In the genomic region with DNA sequence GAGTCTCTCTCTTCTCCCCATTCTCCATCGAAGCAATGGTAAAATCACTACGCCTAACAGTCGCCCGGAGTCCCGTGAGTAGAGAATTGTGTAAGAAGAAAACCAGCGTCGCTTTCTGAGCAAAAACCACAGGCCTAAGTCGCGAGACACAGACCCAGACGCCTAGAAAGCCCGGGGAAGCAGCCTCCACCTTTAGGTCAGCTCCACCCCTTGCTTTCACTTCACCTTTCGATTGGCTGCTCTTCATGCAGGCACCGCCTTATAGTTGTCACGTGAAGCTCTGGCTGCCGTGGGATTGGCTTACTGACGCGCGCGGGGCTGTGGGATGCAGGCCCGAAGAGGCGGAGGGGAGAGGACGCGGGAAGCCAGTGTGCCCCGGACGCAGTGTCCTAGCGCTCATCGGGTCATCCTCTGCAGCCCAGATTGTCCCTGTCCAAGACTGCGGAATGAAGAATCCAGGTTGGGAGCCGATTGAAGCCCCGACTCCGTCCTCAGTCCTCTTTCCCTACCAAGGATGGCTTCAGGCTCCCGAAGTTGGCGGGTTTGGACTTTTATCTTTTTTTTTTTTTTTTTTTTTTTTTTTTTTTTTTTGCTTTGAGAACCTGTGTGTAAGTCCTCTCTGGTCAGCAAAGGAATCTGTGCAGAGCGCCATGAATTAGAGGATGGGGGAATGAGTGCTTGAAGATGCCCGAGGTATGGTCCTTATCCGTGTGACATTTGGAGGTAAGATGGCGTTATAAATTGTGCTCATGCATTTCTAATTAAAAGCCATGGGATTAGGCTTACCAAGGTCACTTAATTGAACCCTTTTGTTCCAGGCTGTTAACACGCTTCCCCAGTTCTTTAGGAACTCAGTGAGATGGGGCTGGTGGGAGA, we compare ENCODE assay signal across 8 mouse cellular contexts. TPM values are rescaled to one million over a fixed set of nuclear protein-coding genes. Genes with fewer than 3 reads are reported as not detected.
A peak's percentile ranks its signal among the peaks of the same experiment; 100 is the strongest.
DNase-seq lines count a peak whose midpoint lies in the region; ATAC-seq and TF ChIP-seq lines count a peak whose summit lies in the region.

No protein-coding gene starts in this region.

- H3K9me3 ChIP-seq in MEL (replicated peaks; ENCODE audit: insufficient read depth, low read length): no peaks in the 10 kb centered on the region
- H3K9me3 ChIP-seq in forebrain, postnatal 0 days (ENCODE audit: low read length): no peaks in the 10 kb centered on the region
- H3K9me3 ChIP-seq in lung, postnatal 0 days (ENCODE audit: low read length): no peaks in the 10 kb centered on the region

- peak; percentile 99 for DNase-seq in MEL (ENCODE audit: low read depth, low spot score)
- DNase-seq in cerebellum, adult 2 months: peak; percentile 95 to 98
- peak; percentile 95 for DNase-seq in forebrain, postnatal 0 days
- peak; percentile 98 for DNase-seq in layer of hippocampus, adult 9-11 months
- peak; percentile 99 for DNase-seq in lung, postnatal 0 days (ENCODE audit: low spot score)
- peak; percentile 87 for DNase-seq in ovary, postnatal 14 days (ENCODE audit: low spot score)
- peak; percentile 95 for DNase-seq in thymus, postnatal 14 days

- peaks cover 28% of the 10 kb centered on the region for H3K79me2 ChIP-seq in MEL (ENCODE audit: control insufficient read depth, insufficient read depth, low read length, poor library complexity)

- H3K27ac ChIP-seq in MEL (ENCODE audit: control insufficient read depth, low read depth, low read length): peak overlapping the region; percentile 85
- peak overlapping the region; percentile 24; the same call in 1 of the 2 replicates for H3K27ac ChIP-seq in cerebellum, adult 2 months (ENCODE audit: insufficient read depth, low read length)
- peak overlapping the region; percentile 54 for H3K27ac ChIP-seq in forebrain, postnatal 0 days (ENCODE audit: low read depth, low read length)
- H3K27ac ChIP-seq in lung, postnatal 0 days (ENCODE audit: low read length): peak overlapping the region; percentile 65

- TF ChIP-seq CTCF in MEL (IDR thresholded peaks at IDR 0.05 in 2 of 3, conservative IDR thresholded peaks at IDR 0.05 in 1 of 3; ENCODE audit: control insufficient read depth in 1 of 3, insufficient read depth in 1 of 3, low read depth in 2 of 3, low read length in 3 of 3, poor library complexity in 1 of 3, severe bottlenecking in 1 of 3): no peak
- no peak for TF ChIP-seq CTCF in cerebellum, adult 2 months (IDR thresholded peaks at IDR 0.05; ENCODE audit: borderline replicate concordance, insufficient read depth, low read depth, low read length)
- no peak for TF ChIP-seq CTCF in forebrain, postnatal 0 days (IDR thresholded peaks at IDR 0.05; ENCODE audit: low read depth)
- no peak for TF ChIP-seq CTCF in lung, postnatal 0 days (IDR thresholded peaks at IDR 0.05)

- H3K4me2 ChIP-seq in forebrain, postnatal 0 days (ENCODE audit: low read depth): peak overlapping the region; percentile 76
- peak overlapping the region; percentile 73 for H3K4me2 ChIP-seq in lung, postnatal 0 days (replicated peaks; ENCODE audit: low read depth, low read length)

- under 1% methylated on average over 38 of the region's 38 CpGs for WGBS in cerebellum, adult 2 months
- WGBS in forebrain, postnatal 0 days: under 1% methylated on average over 38 of the region's 38 CpGs
- WGBS in lung, postnatal 0 days: under 1% methylated on average over 38 of the region's 38 CpGs

- no peaks in the 10 kb centered on the region for H3K27me3 ChIP-seq in MEL (ENCODE audit: control insufficient read depth in 1 of 2, insufficient read depth in 2 of 2, low read length in 2 of 2)
- no peaks in the 10 kb centered on the region for H3K27me3 ChIP-seq in cerebellum, adult 2 months (ENCODE audit: control insufficient read depth, insufficient read depth, low read length)
- H3K27me3 ChIP-seq in forebrain, postnatal 0 days (ENCODE audit: insufficient read depth, low read length): no peaks in the 10 kb centered on the region; the same call in 1 of the 2 replicates
- no peaks in the 10 kb centered on the region for H3K27me3 ChIP-seq in lung, postnatal 0 days (replicated peaks; ENCODE audit: insufficient read depth, low read length)

- peak overlapping the region; percentile 72 to 75 for H3K4me3 ChIP-seq in MEL (ENCODE audit: control insufficient read depth in 1 of 2, insufficient read depth in 1 of 2, low read depth in 2 of 2, low read length in 2 of 2)
- peak overlapping the region; percentile 74 for H3K4me3 ChIP-seq in cerebellum, adult 2 months (replicated peaks; ENCODE audit: insufficient read depth, low read depth, low read length)
- peak overlapping the region; percentile 65 for H3K4me3 ChIP-seq in forebrain, postnatal 0 days (ENCODE audit: low read depth, low read length)
- H3K4me3 ChIP-seq in lung, postnatal 0 days (ENCODE audit: low read depth, low read length): peak overlapping the region; percentile 56

- peak overlapping the region; percentile 90 for H3K9ac ChIP-seq in MEL (ENCODE audit: control insufficient read depth, low read depth, low read length, poor library complexity, severe bottlenecking)
- H3K9ac ChIP-seq in forebrain, postnatal 0 days: peak overlapping the region; percentile 57
- H3K9ac ChIP-seq in lung, postnatal 0 days (replicated peaks; ENCODE audit: low read depth): peak overlapping the region; percentile 53

- peaks cover 17 to 24% of the 10 kb centered on the region in 2 experiments for H3K4me1 ChIP-seq in MEL (ENCODE audit: control insufficient read depth in 1 of 2, insufficient read depth in 2 of 2, low read length in 2 of 2)
- H3K4me1 ChIP-seq in cerebellum, adult 2 months (ENCODE audit: control insufficient read depth, insufficient read depth, low read length): no peaks in the 10 kb centered on the region; the same call in 1 of the 2 replicates
- H3K4me1 ChIP-seq in forebrain, postnatal 0 days (ENCODE audit: insufficient read depth): peaks cover 14% of the 10 kb centered on the region
- peaks cover 2% of the 10 kb centered on the region; the same call in 1 of the 2 replicates for H3K4me1 ChIP-seq in lung, postnatal 0 days (ENCODE audit: insufficient read depth, low read depth, low read length)

- peak; percentile 100 for ATAC-seq in forebrain, postnatal 0 days
- ATAC-seq in hematopoietic stem cell, adult 5-6 weeks (replicated peaks in 1 of 2; ENCODE audit: insufficient read depth in 1 of 2, low FRiP score in 2 of 2, low TSS enrichment in 1 of 2, low read depth in 1 of 2, poor library complexity in 2 of 2, severe bottlenecking in 2 of 2): peak; percentile 99 to 100
- ATAC-seq in lung, postnatal 0 days: peak; percentile 100

- H3K36me3 ChIP-seq in MEL (ENCODE audit: control insufficient read depth in 1 of 2, insufficient read depth in 2 of 2, low read length in 2 of 2): peaks cover 15 to 52% of the 10 kb centered on the region in 2 experiments
- H3K36me3 ChIP-seq in forebrain, postnatal 0 days (ENCODE audit: insufficient read depth): peaks cover 9% of the 10 kb centered on the region; the same call in 1 of the 2 replicates
- H3K36me3 ChIP-seq in lung, postnatal 0 days (ENCODE audit: insufficient read depth, low read length): no peaks in the 10 kb centered on the region

- peak; percentile 76 to 96; a peak in 3 of 4 replicates for TF ChIP-seq POLR2A in MEL (IDR thresholded peaks at IDR 0.05; ENCODE audit: control insufficient read depth in 1 of 2, insufficient read depth in 1 of 2, low read depth in 1 of 2, low read length in 2 of 2, poor library complexity in 1 of 2)
- peak; percentile 85 for TF ChIP-seq POLR2A in cerebellum, adult 2 months (IDR thresholded peaks at IDR 0.05; ENCODE audit: borderline replicate concordance, insufficient read depth, low read length)

- no peak for TF ChIP-seq EP300 in MEL (IDR thresholded peaks at IDR 0.05; ENCODE audit: low read depth in 1 of 2, low read length in 2 of 2)
- TF ChIP-seq EP300 in lung, postnatal 0 days (IDR thresholded peaks at IDR 0.05): no peak

- TF ChIP-seq RAD21 in MEL (IDR thresholded peaks at IDR 0.05; ENCODE audit: low read depth, low read length): no peak

TF ChIP-seq in MEL, 35 proteins besides CTCF, POLR2A, EP300 and RAD21 (continues in another document):
- TF ChIP-seq MAZ (IDR thresholded peaks at IDR 0.05; ENCODE audit: low read depth, low read length) (peak; percentile 64; the same call in 1 of the 2 replicates), CHD2 (IDR thresholded peaks at IDR 0.05; ENCODE audit: low read length) (no peak), TBP (IDR thresholded peaks at IDR 0.05; ENCODE audit: low read depth, low read length) (peak; percentile 93), USF1 (IDR thresholded peaks at IDR 0.05; ENCODE audit: low read depth, low read length) (peak; percentile 99), TCF12 (IDR thresholded peaks at IDR 0.05; ENCODE audit: low read depth, low read length) (peak; percentile 63)

RNA-seq across cellular contexts. Expression of a gene that starts 5.1 kb away (rescaled TPM):
- total RNA-seq in MEL (2012; rRNA removed): 0.04 and 0.07 TPM in 2 replicates
- under 1 TPM in 1 of 2 experiments, not detected in 1; 0.19 TPM for polyA plus RNA-seq in MEL (2012; ENCODE audit: insufficient read depth in 1 of 2, insufficient read length in 2 of 2, low read depth in 1 of 2, low replicate concordance in 2 of 2, missing spikeins in 1 of 2)
- 0.03 TPM in 1 of 2 replicates, not detected in the other for polyA plus RNA-seq in cerebellum, adult 2 months (2012; rRNA removed)
- not detected in 2 replicates for total RNA-seq in forebrain, postnatal 0 days (2014; rRNA removed)
- polyA plus RNA-seq in forebrain, postnatal 0 days (2015; fragmentation: Nextera tagmentation; extraction: Ambion mirVana): not detected in 2 replicates
- not detected in 2 replicates for total RNA-seq in hematopoietic stem cell, adult 5-6 weeks (2017)
- polyA plus RNA-seq in lung, postnatal 0 days (2015; fragmentation: Nextera tagmentation; extraction: Ambion mirVana): 0.75 and 1.3 TPM in 2 replicates

RNA-seq across cellular contexts. Expression of a gene that starts 7.2 kb away (rescaled TPM):
- 60.6 and 63.4 TPM in 2 replicates for total RNA-seq in MEL (2012; rRNA removed)
- polyA plus RNA-seq in MEL (2012; ENCODE audit: insufficient read depth in 1 of 2, insufficient read length in 2 of 2, low read depth in 1 of 2, low replicate concordance in 2 of 2, missing spikeins in 1 of 2): 100 to 1,000 TPM in 1 of 2 experiments, 10 to 100 TPM in 1; 68.9 to 165 TPM
- 116 and 117 TPM in 2 replicates for polyA plus RNA-seq in cerebellum, adult 2 months (2012; rRNA removed)
- total RNA-seq in forebrain, postnatal 0 days (2014; rRNA removed): 200 and 230 TPM in 2 replicates
- 76.4 and 110 TPM in 2 replicates for polyA plus RNA-seq in forebrain, postnatal 0 days (2015; fragmentation: Nextera tagmentation; extraction: Ambion mirVana)
- total RNA-seq in hematopoietic stem cell, adult 5-6 weeks (2017): 57.6 and 58.0 TPM in 2 replicates
- 26.5 and 30.9 TPM in 2 replicates for polyA plus RNA-seq in lung, postnatal 0 days (2015; fragmentation: Nextera tagmentation; extraction: Ambion mirVana)

RNA-seq across cellular contexts. Expression of a gene that starts 10.8 kb away (rescaled TPM):
- total RNA-seq in MEL (2012; rRNA removed): 8.2 and 8.4 TPM in 2 replicates
- polyA plus RNA-seq in MEL (2012; ENCODE audit: insufficient read depth in 1 of 2, insufficient read length in 2 of 2, low read depth in 1 of 2, low replicate concordance in 2 of 2, missing spikeins in 1 of 2): 10 to 100 TPM in 1 of 2 experiments, not detected in 1; 11.8 TPM
- polyA plus RNA-seq in cerebellum, adult 2 months (2012; rRNA removed): 8.6 and 9.8 TPM in 2 replicates
- 8.8 and 12.8 TPM in 2 replicates for total RNA-seq in forebrain, postnatal 0 days (2014; rRNA removed)
- polyA plus RNA-seq in forebrain, postnatal 0 days (2015; fragmentation: Nextera tagmentation; extraction: Ambion mirVana): 14.6 and 16.2 TPM in 2 replicates
- total RNA-seq in hematopoietic stem cell, adult 5-6 weeks (2017): 10.3 and 10.4 TPM in 2 replicates
- 9.0 and 9.5 TPM in 2 replicates for polyA plus RNA-seq in lung, postnatal 0 days (2015; fragmentation: Nextera tagmentation; extraction: Ambion mirVana)

Comparison
In these comparisons a context has a peak if more than half of its experiments do, and no peak if none do; other contexts are left out.
1. Peak in every context shown above with its lines: DNase-seq, ATAC-seq, H3K4me3 ChIP-seq and H3K27ac ChIP-seq.
2. H3K27ac ChIP-seq: peak in every context shown above with its lines; median percentile 85 in MEL; 65 in lung, postnatal 0 days; 54 in forebrain, postnatal 0 days; 24 in cerebellum, adult 2 months.